In the genomic region with DNA sequence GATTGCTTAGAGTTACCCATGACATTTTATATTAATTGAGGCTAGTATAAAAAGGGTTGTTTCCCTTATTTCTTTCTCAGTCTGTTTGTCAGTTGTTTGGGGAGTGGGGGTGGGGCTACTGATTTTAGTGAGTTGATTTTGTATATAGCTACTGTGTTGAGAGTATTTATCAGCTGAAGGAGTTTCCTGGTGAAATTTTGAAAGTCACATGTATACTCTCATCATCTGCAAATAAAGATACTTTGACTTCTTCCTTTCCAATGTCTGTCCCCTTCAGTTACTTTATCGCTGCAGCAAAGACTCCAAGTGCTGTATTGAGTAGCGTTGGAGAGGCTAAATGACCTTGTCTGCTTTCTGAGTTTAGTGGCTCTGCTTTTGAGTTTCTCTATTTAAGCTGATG, we compare ENCODE assay signal across 26 mouse cellular contexts.
"Had no signal": no experiment of that assay in that cellular context is flagged by ENCODE, and none has a peak within 500 bp of the region (broad histone marks: within the 10 kb centered on the region; RNA-seq: fewer than 3 reads in every experiment).

No protein-coding gene starts in this region.

- H3K4me3 ChIP-seq: embryonic facial prominence, embryonic 10.5 days; embryonic facial prominence, embryonic 12.5 days; embryonic facial prominence, embryonic 13.5 days; embryonic facial prominence, embryonic 15.5 days; erythroblast, embryonic 14.5 days; forebrain, embryonic 10.5 days; forebrain, embryonic 12.5 days; forebrain, embryonic 13.5 days; forebrain, embryonic 15.5 days; gastrocnemius, adult 2 months; heart, adult 2 months; heart, embryonic 10.5 days had no signal

- H3K4me1 ChIP-seq: embryonic facial prominence, embryonic 12.5 days; embryonic facial prominence, embryonic 13.5 days; embryonic facial prominence, embryonic 15.5 days; forebrain, embryonic 10.5 days; forebrain, embryonic 12.5 days; forebrain, embryonic 13.5 days; forebrain, embryonic 15.5 days; heart, embryonic 10.5 days had no signal

- H3K9ac ChIP-seq: embryonic facial prominence, embryonic 12.5 days; embryonic facial prominence, embryonic 13.5 days; embryonic facial prominence, embryonic 15.5 days; forebrain, embryonic 12.5 days; forebrain, embryonic 13.5 days; forebrain, embryonic 15.5 days; forebrain, postnatal 0 days had no signal

- H3K27ac ChIP-seq: embryonic facial prominence, embryonic 10.5 days; embryonic facial prominence, embryonic 12.5 days; embryonic facial prominence, embryonic 13.5 days; embryonic facial prominence, embryonic 15.5 days; forebrain, embryonic 10.5 days; forebrain, embryonic 12.5 days; forebrain, embryonic 13.5 days; forebrain, embryonic 15.5 days; gastrocnemius, adult 2 months; heart, adult 2 months; heart, embryonic 10.5 days had no signal

- H3K9me3 ChIP-seq: embryonic facial prominence, embryonic 15.5 days; forebrain, embryonic 12.5 days; heart, embryonic 10.5 days had no signal

- DNase-seq: cerebellum, adult 9-10 months; cerebellum, adult 9-11 months; cerebellum, postnatal 10 days; cerebellum, postnatal 14 days; cerebellum, postnatal 25 days; cerebellum, postnatal 36 days; embryo, embryonic 11 days; forebrain, postnatal 0 days; gastrocnemius, adult 2 months; gastrocnemius, postnatal 10 days; gastrocnemius, postnatal 14 days; gastrocnemius, postnatal 25 days; gastrocnemius, postnatal 36 days; heart, adult 11 months; heart, adult 18-20 months; heart, adult 2 months had no signal

- H3K27me3 ChIP-seq: embryonic facial prominence, embryonic 12.5 days; embryonic facial prominence, embryonic 13.5 days; embryonic facial prominence, embryonic 15.5 days; forebrain, embryonic 12.5 days; forebrain, embryonic 13.5 days; forebrain, embryonic 15.5 days had no signal
